Mouse (Mus musculus) embryonic facial prominence, embryonic 15.5 days (tissue): Measurements from ENCODE around the gene Rgmb. TPM values are rescaled to one million over a fixed set of nuclear protein-coding genes. Genes with fewer than 3 reads are reported as not detected.

ENCODE experiments used
- ATAC-seq: fragments of 200-750 bp; cut with Nextera tagmentation; 2 replicates; pipeline ENCODE4 v1.8.0; 2017; ENCODE audit warnings: low read depth, moderate TSS enrichment; ENCODE audit not compliant: insufficient number of reproducible peaks, low FRiP score, low TSS enrichment
- H3K27ac ChIP-seq: fragments of 300-500 bp; sonication (generic); replicated peaks from 2 replicates; pipeline ENCODE4 v1.5.1; 2015; ENCODE audit warnings: mild to moderate bottlenecking, inconsistent platforms
- H3K27me3 ChIP-seq: fragments of 300-500 bp; sonication (generic); 2 replicates; pipeline ENCODE4 v1.6.1; 2015; ENCODE audit warnings: inconsistent platforms
- H3K36me3 ChIP-seq: fragments of 300-500 bp; sonication (generic); 2 replicates; pipeline ENCODE4 v1.6.1; 2015; ENCODE audit warnings: mild to moderate bottlenecking, inconsistent platforms
- H3K4me1 ChIP-seq: fragments of 300-500 bp; sonication (generic); 2 replicates; pipeline ENCODE4 v1.6.1; 2015; ENCODE audit warnings: inconsistent platforms
- H3K4me2 ChIP-seq: fragments of 300-500 bp; sonication (generic); replicated peaks from 2 replicates; pipeline ENCODE4 v1.6.1; 2015; ENCODE audit warnings: mild to moderate bottlenecking, inconsistent platforms
- H3K4me3 ChIP-seq: fragments of 300-500 bp; sonication (generic); replicated peaks from 2 replicates; pipeline ENCODE4 v1.5.1; 2015; ENCODE audit warnings: mild to moderate bottlenecking, inconsistent platforms
- H3K9ac ChIP-seq: fragments of 300-500 bp; sonication (generic); 2 replicates; pipeline ENCODE4 v1.6.1; 2015; ENCODE audit warnings: inconsistent platforms
- H3K9me3 ChIP-seq: fragments of 300-500 bp; sonication (generic); replicated peaks from 2 replicates; pipeline ENCODE4 v1.6.1; 2016; ENCODE audit warnings: inconsistent platforms
- WGBS: fragments of 180-500 bp; shearing (Covaris S2); methylation state at CpG from one replicate; pipeline ENCODE4 v1.1.7; 2015; 5-methylcytosine and 5-hydroxymethylcytosine counted together
- polyA plus RNA-seq: library from polyadenylated mRNA; unstranded; fragments of >200 nt; fragmentation: Nextera tagmentation; extraction: Ambion mirVana; gene quantifications from 2 replicates; pipeline ENCODE4 v1.2.1, GENCODE M21; 2015

Rgmb gene
- polyA plus RNA-seq, result 27.9 and 28.9 TPM in 2 replicates

- Histone ChIP-seq H3K9ac (peak within 1 kb of the TSS; percentile 35), H3K4me3 (peak within 1 kb of the TSS; percentile 65), H3K9me3 (no peaks in the 10 kb centered on the region), H3K36me3 (no peaks in the 10 kb centered on the region), H3K27me3 (peaks cover 11% of the 10 kb centered on the region; the same call in 1 of the 2 replicates), H3K27ac (peak within 1 kb of the TSS; percentile 87), H3K4me2 (peak within 1 kb of the TSS; percentile 93), H3K4me1 (peaks cover 29% of the 10 kb centered on the region)
- ATAC-seq, result 0 out of 2 replicates have a peak, but pooled peaks have one; percentile 18
- under 1% methylated on average over 55 of the region's 55 CpGs for WGBS
These were observed at the start of gene Rgmb for GRCm38 (mm10) chr17:15830766-15831644. Gene Rgmb (minus strand): TSS chr17:15831039.

GRCm38 (mm10) chr17:15874765-15875164, 43.9 kb upstream of the Rgmb start:
- H3K27me3 ChIP-seq, result no peaks in the 10 kb centered on the region
- H3K4me3 ChIP-seq, result no peak overlapping the region
- no peak for ATAC-seq
- no peak overlapping the region for H3K4me2 ChIP-seq
- no peaks in the 10 kb centered on the region for H3K4me1 ChIP-seq
- no peak overlapping the region for H3K9ac ChIP-seq
- no peak overlapping the region for H3K27ac ChIP-seq
- H3K36me3 ChIP-seq, result no peaks in the 10 kb centered on the region
- WGBS, result 65% methylated on average over 6 of the region's 6 CpGs
- H3K9me3 ChIP-seq, result no peaks in the 10 kb centered on the region

- Histone ChIP-seq H3K4me3 (no peak overlapping the region), H3K9me3 (no peaks in the 10 kb centered on the region), H3K27ac (no peak overlapping the region), H3K4me1 (no peaks in the 10 kb centered on the region), H3K4me2 (no peak overlapping the region), H3K27me3 (no peaks in the 10 kb centered on the region), H3K9ac (no peak overlapping the region), H3K36me3 (no peaks in the 10 kb centered on the region)
- no peak for ATAC-seq
These were observed 41.3 kb upstream of the Rgmb start for GRCm38 (mm10) chr17:15872093-15872492.

- Histone ChIP-seq H3K27ac (no peak overlapping the region), H3K9me3 (no peaks in the 10 kb centered on the region), H3K27me3 (no peaks in the 10 kb centered on the region), H3K4me3 (no peak overlapping the region), H3K36me3 (no peaks in the 10 kb centered on the region), H3K4me1 (no peaks in the 10 kb centered on the region), H3K9ac (no peak overlapping the region), H3K4me2 (no peak overlapping the region)
- no peak for ATAC-seq
- 90% methylated on average over 1 of the region's 1 CpGs for WGBS
These were observed 34.4 kb upstream of the Rgmb start for GRCm38 (mm10) chr17:15865249-15865648.

GRCm38 (mm10) chr17:15862355-15862754, 31.5 kb upstream of the Rgmb start:
- no peak overlapping the region for H3K9ac ChIP-seq
- H3K4me3 ChIP-seq, result no peak overlapping the region
- H3K4me1 ChIP-seq, result no peaks in the 10 kb centered on the region
- H3K9me3 ChIP-seq, result no peaks in the 10 kb centered on the region
- 71% methylated on average over 4 of the region's 4 CpGs for WGBS
- H3K27me3 ChIP-seq, result no peaks in the 10 kb centered on the region
- no peak overlapping the region for H3K4me2 ChIP-seq
- H3K27ac ChIP-seq, result no peak overlapping the region
- no peaks in the 10 kb centered on the region for H3K36me3 ChIP-seq
- ATAC-seq, result no peak

GRCm38 (mm10) chr17:15853121-15853520, 22.3 kb upstream of the Rgmb start:
- Histone ChIP-seq H3K4me1 (no peaks in the 10 kb centered on the region), H3K27me3 (no peaks in the 10 kb centered on the region), H3K9ac (no peak overlapping the region), H3K36me3 (no peaks in the 10 kb centered on the region), H3K4me3 (no peak overlapping the region), H3K4me2 (no peak overlapping the region), H3K9me3 (no peaks in the 10 kb centered on the region), H3K27ac (no peak overlapping the region)
- no peak for ATAC-seq
- 78% methylated on average over 2 of the region's 2 CpGs for WGBS

GRCm38 (mm10) chr17:15850544-15850943, 19.7 kb upstream of the Rgmb start:
- Histone ChIP-seq H3K27me3 (no peaks in the 10 kb centered on the region), H3K9me3 (no peaks in the 10 kb centered on the region), H3K4me2 (no peak overlapping the region), H3K4me3 (no peak overlapping the region), H3K27ac (no peak overlapping the region), H3K4me1 (no peaks in the 10 kb centered on the region), H3K9ac (no peak overlapping the region), H3K36me3 (no peaks in the 10 kb centered on the region)
- no peak for ATAC-seq
- 70% methylated on average over 3 of the region's 3 CpGs for WGBS

- H3K4me2 ChIP-seq, result no peak overlapping the region
- no peak overlapping the region for H3K27ac ChIP-seq
- H3K27me3 ChIP-seq, result no peaks in the 10 kb centered on the region
- no peaks in the 10 kb centered on the region for H3K9me3 ChIP-seq
- 51% methylated on average over 2 of the region's 2 CpGs for WGBS
- no peak overlapping the region for H3K9ac ChIP-seq
- no peaks in the 10 kb centered on the region for H3K4me1 ChIP-seq
- ATAC-seq, result no peak
- H3K36me3 ChIP-seq, result no peaks in the 10 kb centered on the region
- H3K4me3 ChIP-seq, result no peak overlapping the region
These were observed 10.6 kb upstream of the Rgmb start for GRCm38 (mm10) chr17:15841425-15841824.

- Histone ChIP-seq H3K27ac (no peak overlapping the region), H3K36me3 (no peaks in the 10 kb centered on the region), H3K4me2 (no peak overlapping the region), H3K9me3 (no peaks in the 10 kb centered on the region), H3K4me3 (no peak overlapping the region), H3K27me3 (peaks cover 11% of the 10 kb centered on the region; the same call in 1 of the 2 replicates), H3K4me1 (peaks cover 25% of the 10 kb centered on the region), H3K9ac (no peak overlapping the region)
- 30% methylated on average over 5 of the region's 5 CpGs for WGBS
- ATAC-seq, result no peak
These were observed 1.6 kb upstream of the Rgmb start for GRCm38 (mm10) chr17:15832398-15832797.

GRCm38 (mm10) chr17:15831810-15832209, 971 bp upstream of the Rgmb start:
- no peak overlapping the region for H3K27ac ChIP-seq
- 16% methylated on average over 8 of the region's 8 CpGs for WGBS
- H3K36me3 ChIP-seq, result no peaks in the 10 kb centered on the region
- ATAC-seq, result no peak
- no peak overlapping the region for H3K4me2 ChIP-seq
- H3K9me3 ChIP-seq, result no peaks in the 10 kb centered on the region
- H3K27me3 ChIP-seq, result peaks cover 11% of the 10 kb centered on the region; the same call in 1 of the 2 replicates
- H3K4me1 ChIP-seq, result peaks cover 29% of the 10 kb centered on the region
- H3K9ac ChIP-seq, result no peak overlapping the region
- no peak overlapping the region for H3K4me3 ChIP-seq

GRCm38 (mm10) chr17:15830171-15830765, 571 bp downstream of the Rgmb start:
- no peak for ATAC-seq
- WGBS, result under 1% methylated on average over 34 of the region's 34 CpGs
- peaks cover 11% of the 10 kb centered on the region; the same call in 1 of the 2 replicates for H3K27me3 ChIP-seq
- peak overlapping the region; percentile 65 for H3K4me3 ChIP-seq
- H3K9ac ChIP-seq, result peak overlapping the region; percentile 35
- H3K9me3 ChIP-seq, result no peaks in the 10 kb centered on the region
- H3K4me2 ChIP-seq, result peak overlapping the region; percentile 93
- no peaks in the 10 kb centered on the region for H3K36me3 ChIP-seq
- peaks cover 29% of the 10 kb centered on the region for H3K4me1 ChIP-seq
- peak overlapping the region; percentile 87 for H3K27ac ChIP-seq
